In genomic region chr12:32245566-32246233, GRCm38 (mm10) we compare ENCODE assay signal across 11 mouse cellular contexts. TPM values are rescaled to one million over a fixed set of nuclear protein-coding genes. Genes with fewer than 3 reads are reported as not detected.
DNase-seq lines count a peak whose midpoint lies in the region; ATAC-seq and TF ChIP-seq lines count a peak whose summit lies in the region.
"Had no signal": no experiment of that assay in that cellular context is flagged by ENCODE, and none has a peak within 500 bp of the region (broad histone marks: within the 10 kb centered on the region; RNA-seq: fewer than 3 reads in every experiment).

No protein-coding gene starts in this region.

- H3K27ac ChIP-seq in stomach, postnatal 0 days (replicated peaks): no peak overlapping the region
- H3K27ac ChIP-seq: heart, embryonic 13.5 days had no signal

- no peaks in the 10 kb centered on the region for H3K4me1 ChIP-seq in stomach, postnatal 0 days (replicated peaks; ENCODE audit: control insufficient read depth, insufficient read depth)
- H3K4me1 ChIP-seq: heart, embryonic 13.5 days had no signal

- H3K4me2 ChIP-seq in stomach, postnatal 0 days (replicated peaks; ENCODE audit: low read depth): no peak overlapping the region
- H3K4me2 ChIP-seq: heart, embryonic 13.5 days had no signal

- peak; percentile 82 for TF ChIP-seq CTCF in stomach, postnatal 0 days (IDR thresholded peaks at IDR 0.05; ENCODE audit: low read depth)

- no peaks in the 10 kb centered on the region for H3K27me3 ChIP-seq in stomach, postnatal 0 days (ENCODE audit: control insufficient read depth, insufficient read depth, low read length)
- H3K27me3 ChIP-seq: megakaryocyte, embryonic 14.5 days had no signal

- 41% methylated on average over 5 of the region's 5 CpGs for WGBS in stomach, postnatal 0 days

- H3K9me3 ChIP-seq in stomach, postnatal 0 days (ENCODE audit: control insufficient read depth, low read length): no peaks in the 10 kb centered on the region
- H3K9me3 ChIP-seq: heart, embryonic 13.5 days; megakaryocyte, embryonic 14.5 days had no signal

- TF ChIP-seq EP300 in stomach, postnatal 0 days (optimal IDR thresholded peaks at IDR 0.05): no peak

- ATAC-seq in erythroblast, adult 5-6 weeks (replicated peaks; ENCODE audit: low FRiP score, poor library complexity, severe bottlenecking): peak; percentile 52; the same call in 1 of the 2 replicates
- ATAC-seq in stomach, postnatal 0 days (ENCODE audit: low FRiP score, low TSS enrichment): no peak

- H3K36me3 ChIP-seq in stomach, postnatal 0 days (ENCODE audit: control insufficient read depth, insufficient read depth, low read length): no peaks in the 10 kb centered on the region
- H3K36me3 ChIP-seq: heart, embryonic 13.5 days had no signal

- no peak overlapping the region for H3K4me3 ChIP-seq in stomach, postnatal 0 days (ENCODE audit: low read depth, low read length)
- H3K4me3 ChIP-seq: heart, embryonic 13.5 days; megakaryocyte, embryonic 14.5 days had no signal

- no peak overlapping the region for H3K9ac ChIP-seq in stomach, postnatal 0 days (ENCODE audit: low read length)
- H3K9ac ChIP-seq: heart, embryonic 13.5 days had no signal

- DNase-seq in adrenal gland, adult 2 months: peak; percentile 32
- no peak for DNase-seq in adrenal gland, adult 8-10 months
- peak; percentile 16 to 51 for DNase-seq in left cerebral cortex, adult 18-20 months (ENCODE audit: low spot score in 2 of 2)
- no peak for DNase-seq in left cerebral cortex, adult 8-10 months (ENCODE audit: low spot score in 2 of 2)
- DNase-seq in adrenal gland, postnatal 36 days: peak; percentile 15 to 46
- DNase-seq in lung, adult 18-20 months: peak; percentile 11 to 26
- DNase-seq in stomach, postnatal 0 days (ENCODE audit: low spot score): peak; percentile 50

RNA-seq across cellular contexts. Expression of gene Pik3cg, which starts 37.2 kb away (rescaled TPM):
- total RNA-seq in adrenal gland, adult 2 months (2021): 1 to 10 TPM; 1.8 to 2.8 TPM
- polyA plus RNA-seq in adrenal gland, adult 2 months (2012; rRNA removed): 0.73 and 0.75 TPM in 2 replicates
- total RNA-seq in adrenal gland, adult 8-10 months (2022): 1 to 10 TPM; 1.9 to 3.9 (median 3.0) TPM
- 1 to 10 TPM; 3.2 to 3.3 TPM for total RNA-seq in left cerebral cortex, adult 18-20 months (2021)
- 1 to 10 TPM; 4.0 to 6.9 (median 5.1) TPM for total RNA-seq in left cerebral cortex, adult 8-10 months (2022)
- total RNA-seq in adrenal gland, postnatal 36 days (2021): 1 to 10 TPM; 1.8 to 2.2 TPM
- total RNA-seq in erythroblast, adult 5-6 weeks (2015; ENCODE audit: low replicate concordance): 27.2 and 27.7 TPM in 2 replicates
- total RNA-seq in erythroblast, adult 5-6 weeks (2017; ENCODE audit: low replicate concordance): 11.2 and 15.6 TPM in 2 replicates
- 1.6 TPM in 2 replicates for polyA plus RNA-seq in stomach, postnatal 0 days (2015; fragmentation: Nextera tagmentation; extraction: Ambion mirVana)
- polyA plus RNA-seq: C2C12 had no signal

Comparison
In these comparisons a context has a peak if more than half of its experiments do, and no peak if none do; other contexts are left out.
1. DNase-seq: peak in adrenal gland, adult 2 months (single experiment), left cerebral cortex, adult 18-20 months (2 of 2), adrenal gland, postnatal 36 days (2 of 2), lung, adult 18-20 months (2 of 2) and stomach, postnatal 0 days (single experiment); none in adrenal gland, adult 8-10 months (single experiment) and left cerebral cortex, adult 8-10 months (0 of 2).